Mouse (Mus musculus) hindbrain, embryonic 15.5 days (tissue): Measurements from ENCODE around the gene Sox10. TPM values are rescaled to one million over a fixed set of nuclear protein-coding genes. Genes with fewer than 3 reads are reported as not detected.

Experiments used
- ATAC-seq: fragments of 200-750 bp; cut with Nextera tagmentation; 2 replicates; pipeline ENCODE4 v1.8.0; 2017; ENCODE audit warnings: low read depth, moderate number of reproducible peaks, moderate TSS enrichment; ENCODE audit not compliant: low FRiP score
- H3K27ac ChIP-seq: fragments of 300-500 bp; sonication (generic); replicated peaks from 2 replicates; pipeline ENCODE4 v1.5.1; 2015; ENCODE audit warnings: mild to moderate bottlenecking, inconsistent platforms
- H3K27me3 ChIP-seq: fragments of 300-500 bp; sonication (generic); 2 replicates; pipeline ENCODE4 v1.6.1; 2015; ENCODE audit warnings: control low read depth, inconsistent platforms
- H3K36me3 ChIP-seq: fragments of 300-500 bp; sonication (generic); 2 replicates; pipeline ENCODE4 v1.6.1; 2015; ENCODE audit warnings: control low read depth, inconsistent platforms
- H3K4me1 ChIP-seq: fragments of 300-500 bp; sonication (generic); replicated peaks from 2 replicates; pipeline ENCODE4 v1.6.1; 2015; ENCODE audit warnings: control low read depth, inconsistent platforms
- H3K4me2 ChIP-seq: fragments of 300-500 bp; sonication (generic); 2 replicates; pipeline ENCODE4 v1.6.1; 2015; ENCODE audit warnings: moderate library complexity, mild to moderate bottlenecking, inconsistent platforms
- H3K4me3 ChIP-seq: fragments of 300-500 bp; sonication (generic); 2 replicates; pipeline ENCODE4 v1.5.1; 2015; ENCODE audit warnings: mild to moderate bottlenecking, inconsistent platforms
- H3K9ac ChIP-seq: fragments of 300-500 bp; sonication (generic); 2 replicates; pipeline ENCODE4 v1.6.1; 2015; ENCODE audit warnings: inconsistent platforms
- H3K9me3 ChIP-seq: fragments of 300-500 bp; sonication (generic); 2 replicates; pipeline ENCODE4 v1.6.1; 2016; ENCODE audit warnings: control low read depth, inconsistent platforms
- WGBS: fragments of 180-500 bp; shearing (Covaris S2); methylation state at CpG from one replicate; pipeline ENCODE4 v1.1.7; 2015; 5-methylcytosine and 5-hydroxymethylcytosine counted together
- polyA plus RNA-seq: library from polyadenylated mRNA; unstranded; fragments of >200 nt; fragmentation: Nextera tagmentation; extraction: Ambion mirVana; gene quantifications from 2 replicates; pipeline ENCODE4 v1.2.1, GENCODE M21; 2015

Sox10 gene
- polyA plus RNA-seq, 1 experiment from 2014 or later = 8.2 TPM

DNA sequence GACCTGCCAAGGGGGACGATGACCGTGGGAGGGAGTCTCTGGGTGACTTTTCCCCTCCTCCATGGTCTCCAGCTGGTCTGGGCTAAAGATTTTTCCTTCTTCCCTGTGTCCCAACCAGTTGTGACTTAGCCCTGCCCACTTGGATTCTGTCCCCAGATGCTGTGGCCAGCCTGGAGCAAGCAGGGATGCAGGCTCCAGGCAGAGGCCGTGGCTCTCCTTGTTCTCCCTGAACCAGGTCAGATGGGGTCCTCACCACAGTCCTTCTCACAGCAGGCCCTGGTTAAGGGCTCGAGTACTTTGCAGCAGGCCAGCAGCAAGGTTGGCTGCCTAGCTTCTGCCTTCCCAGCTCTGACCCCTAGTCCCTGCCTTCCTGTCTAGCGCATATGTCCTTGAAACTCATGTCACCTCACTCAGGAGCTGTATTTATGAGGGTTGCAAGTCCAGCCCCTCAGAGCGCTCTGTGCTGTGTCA, 31.8 kb downstream of the Sox10 start:
- Histone ChIP-seq H3K36me3 (peaks cover 51% of the 10 kb centered on the region), H3K4me3 (no peak overlapping the region)
- 89% methylated on average over 6 of the region's 6 CpGs for WGBS

DNA sequence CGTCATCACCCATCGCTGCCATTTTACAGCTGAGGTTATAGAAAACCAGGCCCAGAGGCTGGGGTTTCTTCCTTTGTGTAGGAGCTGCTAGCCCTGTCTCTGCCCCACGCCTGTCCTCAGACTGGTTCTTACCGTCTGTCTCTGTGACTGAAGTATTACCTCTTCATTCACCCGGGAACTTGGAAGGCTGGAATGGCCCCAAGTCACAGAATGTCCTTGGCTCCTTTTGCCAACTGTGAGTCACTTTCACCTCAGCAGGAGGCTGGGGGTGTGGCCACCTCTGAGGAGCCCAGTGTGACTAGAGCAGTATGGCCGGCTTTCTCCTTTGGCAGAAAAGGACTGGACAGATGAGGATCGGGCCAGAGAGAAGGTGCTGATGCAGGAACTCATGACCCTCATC, 33.6 kb downstream of the Sox10 start:
- no peak overlapping the region for H3K4me2 ChIP-seq
- no peaks in the 10 kb centered on the region for H3K27me3 ChIP-seq
- 77% methylated on average over 7 of the region's 7 CpGs for WGBS
- no peak overlapping the region for H3K4me3 ChIP-seq
- no peak overlapping the region for H3K9ac ChIP-seq
- no peaks in the 10 kb centered on the region for H3K4me1 ChIP-seq
- H3K27ac ChIP-seq = no peak overlapping the region
- H3K36me3 ChIP-seq = peaks cover 66% of the 10 kb centered on the region
- H3K9me3 ChIP-seq = no peaks in the 10 kb centered on the region
- no peak for ATAC-seq

More for the DNA sequence above, 31.8 kb downstream of the Sox10 start:
- Histone ChIP-seq H3K27me3 (no peaks in the 10 kb centered on the region), H3K4me1 (no peaks in the 10 kb centered on the region), H3K9ac (no peak overlapping the region), H3K4me2 (no peak overlapping the region), H3K27ac (no peak overlapping the region), H3K9me3 (no peaks in the 10 kb centered on the region)
- ATAC-seq = no peak

DNA sequence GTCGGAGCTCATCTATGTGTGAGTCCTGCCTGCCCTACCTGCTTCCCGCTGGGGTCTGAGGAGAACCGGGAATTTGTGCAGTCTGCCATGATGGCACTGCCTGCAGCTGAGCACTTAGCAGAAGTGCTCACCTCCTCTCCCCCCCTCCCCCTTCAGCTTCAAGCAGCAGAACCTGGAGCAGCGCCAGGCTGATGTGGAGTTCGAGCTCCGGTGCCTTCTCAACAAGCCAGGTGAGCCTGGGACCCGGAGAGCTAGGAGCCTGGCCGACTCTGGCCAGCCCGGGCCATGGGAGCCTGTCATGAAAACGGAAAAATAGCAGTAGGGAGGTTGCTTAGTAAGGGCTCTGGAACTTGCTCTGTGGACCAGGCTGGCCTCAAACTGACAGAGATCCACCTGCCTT, 34.3 kb downstream of the Sox10 start:
- Histone ChIP-seq H3K36me3 (peaks cover 69% of the 10 kb centered on the region), H3K4me3 (no peak overlapping the region), H3K9ac (no peak overlapping the region), H3K4me2 (no peak overlapping the region), H3K27me3 (no peaks in the 10 kb centered on the region), H3K27ac (no peak overlapping the region), H3K9me3 (no peaks in the 10 kb centered on the region), H3K4me1 (no peaks in the 10 kb centered on the region)
- WGBS = 89% methylated on average over 10 of the region's 10 CpGs
- ATAC-seq = no peak

DNA sequence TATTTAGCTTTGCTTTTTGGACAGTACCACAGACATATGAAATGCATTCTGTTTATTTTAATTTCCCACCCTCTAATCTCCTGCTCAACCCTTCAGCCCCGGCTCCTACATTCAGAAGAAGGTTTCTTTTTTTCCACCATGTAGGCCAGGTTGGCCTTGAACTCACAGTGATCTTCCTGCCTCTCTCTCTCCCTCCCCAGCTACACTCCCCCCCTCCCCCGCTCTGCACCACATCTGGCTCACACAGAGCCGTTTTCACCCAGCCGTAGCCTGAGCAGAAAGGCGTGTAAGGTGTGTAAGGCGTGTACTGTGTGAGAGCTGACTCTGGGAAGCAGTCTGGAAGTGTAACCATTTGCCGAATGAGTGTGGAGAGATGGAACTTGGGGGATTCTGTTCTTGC, 35.7 kb downstream of the Sox10 start:
- H3K4me3 ChIP-seq = no peak overlapping the region
- no peaks in the 10 kb centered on the region for H3K27me3 ChIP-seq
- 87% methylated on average over 7 of the region's 7 CpGs for WGBS

DNA sequence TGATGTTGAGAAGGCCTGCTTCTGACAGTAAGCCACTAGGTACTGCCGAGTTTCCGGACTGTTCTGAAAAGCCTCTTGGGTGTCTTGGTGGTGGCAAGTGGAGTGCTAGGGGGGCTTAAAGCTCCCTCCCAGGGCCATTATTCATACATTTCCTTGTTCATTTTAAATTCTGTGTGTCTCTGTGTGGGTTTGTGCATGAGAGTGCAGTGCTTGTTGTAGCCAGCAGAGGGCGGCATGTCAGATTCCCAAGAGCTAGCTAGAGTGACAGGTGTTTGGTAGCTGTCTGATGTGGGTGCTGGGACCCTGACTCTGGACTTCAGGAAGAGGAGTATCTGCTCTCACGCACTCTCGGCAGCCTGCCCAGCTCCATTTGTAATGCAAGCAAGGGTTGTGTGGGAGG, 36.8 kb downstream of the Sox10 start:
- WGBS = 91% methylated on average over 5 of the region's 5 CpGs
- H3K9ac ChIP-seq = no peak overlapping the region
- no peak for ATAC-seq
- no peaks in the 10 kb centered on the region for H3K9me3 ChIP-seq
- no peak overlapping the region for H3K27ac ChIP-seq
- no peaks in the 10 kb centered on the region for H3K4me1 ChIP-seq
- no peaks in the 10 kb centered on the region for H3K27me3 ChIP-seq
- no peak overlapping the region for H3K4me3 ChIP-seq
- H3K4me2 ChIP-seq = no peak overlapping the region
- peaks cover 73% of the 10 kb centered on the region for H3K36me3 ChIP-seq

More for the DNA sequence above, 35.7 kb downstream of the Sox10 start:
- Histone ChIP-seq H3K9me3 (no peaks in the 10 kb centered on the region), H3K9ac (no peak overlapping the region), H3K36me3 (peaks cover 75% of the 10 kb centered on the region), H3K4me1 (no peaks in the 10 kb centered on the region), H3K27ac (no peak overlapping the region), H3K4me2 (no peak overlapping the region)
- no peak for ATAC-seq

DNA sequence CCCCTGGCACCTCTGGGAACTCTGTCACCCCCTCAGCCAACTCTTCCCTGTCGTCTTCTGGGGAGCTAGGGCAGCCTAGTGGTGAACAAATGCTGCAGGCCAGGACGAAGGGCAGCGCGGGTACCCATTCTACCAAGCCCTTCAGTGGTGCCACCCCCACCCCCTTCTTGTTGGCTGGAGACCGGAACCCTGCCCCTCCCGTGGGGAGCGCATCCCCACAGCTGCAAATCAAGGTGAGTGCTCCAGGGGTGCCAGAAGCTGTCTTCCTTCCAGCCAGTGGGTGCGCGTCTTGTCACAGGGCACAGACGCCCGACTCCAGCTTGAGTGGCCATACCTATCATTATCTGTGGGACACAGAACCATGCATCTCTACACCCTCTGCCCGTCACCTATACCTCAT, 37.9 kb downstream of the Sox10 start:
- 93% methylated on average over 12 of the region's 12 CpGs for WGBS
- Histone ChIP-seq H3K9ac (no peak overlapping the region), H3K4me1 (no peaks in the 10 kb centered on the region), H3K27ac (no peak overlapping the region), H3K27me3 (no peaks in the 10 kb centered on the region), H3K4me2 (no peak overlapping the region), H3K9me3 (no peaks in the 10 kb centered on the region), H3K36me3 (peaks cover 63% of the 10 kb centered on the region), H3K4me3 (no peak overlapping the region)
- ATAC-seq = no peak

DNA sequence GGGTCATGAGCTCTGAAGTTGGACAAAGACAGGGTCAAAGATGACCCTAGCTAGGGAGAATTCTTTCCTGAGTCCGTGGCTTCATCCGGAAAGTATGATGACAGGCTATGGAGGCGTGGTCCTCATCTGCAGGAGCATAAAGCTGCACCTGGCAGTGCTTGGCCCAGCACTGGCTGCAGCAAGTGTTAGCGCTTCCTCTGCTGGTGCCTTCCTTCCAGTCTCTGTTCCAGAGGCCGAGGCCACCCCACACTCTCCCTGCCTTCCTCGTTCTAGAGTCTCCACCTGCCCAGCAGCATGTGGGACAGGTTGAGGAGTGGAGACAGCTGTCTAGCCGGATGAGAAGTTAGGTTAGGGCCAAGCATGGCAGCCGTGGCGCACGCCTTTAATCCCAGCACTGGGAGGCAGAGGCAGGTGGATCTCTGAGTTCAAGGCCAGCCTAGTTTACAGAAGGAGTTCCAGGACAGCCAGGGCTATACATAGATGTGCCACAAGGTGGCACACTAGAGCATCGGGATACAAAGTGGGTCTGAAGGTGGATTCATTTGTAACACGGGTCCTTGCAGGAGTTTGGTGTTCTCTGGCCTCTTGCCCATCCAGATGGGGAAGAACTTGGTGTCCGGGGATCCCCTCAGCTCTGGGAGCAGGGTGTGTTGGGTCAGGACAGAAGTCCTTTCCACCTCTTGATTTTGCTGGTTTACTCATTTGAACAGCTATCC, 38.7 kb downstream of the Sox10 start:
- H3K4me1 ChIP-seq = no peaks in the 10 kb centered on the region
- no peak for ATAC-seq
- WGBS = 82% methylated on average over 13 of the region's 13 CpGs
- H3K27ac ChIP-seq = no peak overlapping the region
- H3K4me2 ChIP-seq = no peak overlapping the region
- no peak overlapping the region for H3K4me3 ChIP-seq
- no peak overlapping the region for H3K9ac ChIP-seq
- H3K36me3 ChIP-seq = peaks cover 59% of the 10 kb centered on the region
- no peaks in the 10 kb centered on the region for H3K9me3 ChIP-seq
- H3K27me3 ChIP-seq = no peaks in the 10 kb centered on the region

DNA sequence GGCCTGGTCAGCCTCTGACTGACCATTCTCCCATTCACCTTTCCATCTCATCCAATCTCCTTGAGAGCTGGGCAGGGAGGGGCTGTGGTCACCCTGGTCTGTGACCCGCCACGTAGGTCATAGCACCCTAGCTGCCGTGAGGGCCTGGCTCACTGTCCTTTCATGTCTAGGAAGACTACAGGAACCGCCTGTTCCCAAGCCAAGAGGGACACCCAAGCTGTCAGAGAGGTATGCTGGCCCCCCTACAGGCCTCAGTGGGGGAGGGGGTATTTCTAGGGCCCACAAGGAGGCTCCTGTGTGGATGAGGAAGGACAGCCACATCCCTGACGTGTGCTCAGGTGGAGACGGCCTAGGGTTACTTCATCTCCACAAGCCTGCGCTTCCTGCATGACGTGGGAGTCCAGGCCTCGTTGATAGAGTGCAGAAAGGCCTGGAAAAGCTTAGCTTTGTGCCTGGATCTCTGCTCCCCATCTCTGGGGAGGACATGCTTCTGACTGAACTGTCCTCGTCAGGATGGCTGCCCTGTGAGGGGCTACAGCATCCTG, 40.6 kb downstream of the Sox10 start:
- H3K9ac ChIP-seq = no peak overlapping the region
- WGBS = 86% methylated on average over 10 of the region's 10 CpGs
- H3K4me2 ChIP-seq = no peak overlapping the region
- H3K27ac ChIP-seq = no peak overlapping the region
- no peaks in the 10 kb centered on the region for H3K4me1 ChIP-seq
- no peaks in the 10 kb centered on the region for H3K9me3 ChIP-seq
- H3K27me3 ChIP-seq = no peaks in the 10 kb centered on the region
- H3K36me3 ChIP-seq = peaks cover 51% of the 10 kb centered on the region
- H3K4me3 ChIP-seq = no peak overlapping the region
- ATAC-seq = no peak

DNA sequence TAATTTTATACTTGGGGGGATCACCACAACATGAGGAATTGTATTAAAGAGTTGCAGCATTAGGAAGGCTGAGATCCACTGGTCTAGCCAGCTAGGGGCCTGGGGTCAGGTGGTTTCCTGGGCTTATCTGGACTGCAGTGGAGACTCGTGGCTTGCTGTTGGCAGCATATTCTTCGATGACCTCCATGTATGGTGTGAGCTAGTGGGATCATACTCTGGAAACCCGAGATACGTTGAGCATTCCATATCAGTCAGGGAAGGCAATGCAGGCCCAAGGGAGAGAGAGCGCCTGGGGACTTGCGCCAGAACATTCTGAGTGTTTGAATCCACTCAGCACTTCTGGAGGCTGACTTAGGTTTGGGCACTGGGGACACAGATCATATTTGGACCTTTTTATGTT, 41.3 kb downstream of the Sox10 start:
- Histone ChIP-seq H3K27me3 (no peaks in the 10 kb centered on the region), H3K4me3 (no peak overlapping the region), H3K4me2 (no peak overlapping the region), H3K9ac (no peak overlapping the region), H3K9me3 (no peaks in the 10 kb centered on the region), H3K36me3 (peaks cover 48% of the 10 kb centered on the region), H3K4me1 (no peaks in the 10 kb centered on the region), H3K27ac (no peak overlapping the region)
- WGBS = 87% methylated on average over 6 of the region's 6 CpGs
- ATAC-seq = no peak

DNA sequence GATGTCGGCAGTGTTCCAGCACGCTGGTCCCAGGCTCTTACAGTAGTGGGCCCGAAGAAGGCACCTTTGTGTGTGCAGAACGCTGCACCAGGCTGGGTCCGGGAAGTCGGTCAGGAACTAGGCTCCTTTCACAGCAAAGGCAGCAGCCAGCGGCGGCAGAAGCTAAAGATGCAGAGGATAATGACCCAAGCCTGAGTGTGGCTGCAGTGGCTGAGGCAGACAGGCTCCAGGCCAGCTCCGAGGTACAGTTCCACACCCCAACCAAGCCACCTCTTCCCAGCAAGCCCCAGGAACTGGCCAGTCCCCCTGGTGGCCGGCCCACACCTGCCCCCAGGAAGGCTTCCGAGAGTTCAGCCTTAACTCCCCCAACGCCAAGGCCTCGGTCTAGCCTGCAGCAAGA, 42.5 kb downstream of the Sox10 start:
- Histone ChIP-seq H3K4me1 (no peaks in the 10 kb centered on the region), H3K27ac (no peak overlapping the region), H3K9ac (no peak overlapping the region), H3K36me3 (peaks cover 42% of the 10 kb centered on the region), H3K4me3 (no peak overlapping the region), H3K27me3 (no peaks in the 10 kb centered on the region), H3K4me2 (no peak overlapping the region), H3K9me3 (no peaks in the 10 kb centered on the region)
- 87% methylated on average over 13 of the region's 13 CpGs for WGBS
- no peak for ATAC-seq

DNA sequence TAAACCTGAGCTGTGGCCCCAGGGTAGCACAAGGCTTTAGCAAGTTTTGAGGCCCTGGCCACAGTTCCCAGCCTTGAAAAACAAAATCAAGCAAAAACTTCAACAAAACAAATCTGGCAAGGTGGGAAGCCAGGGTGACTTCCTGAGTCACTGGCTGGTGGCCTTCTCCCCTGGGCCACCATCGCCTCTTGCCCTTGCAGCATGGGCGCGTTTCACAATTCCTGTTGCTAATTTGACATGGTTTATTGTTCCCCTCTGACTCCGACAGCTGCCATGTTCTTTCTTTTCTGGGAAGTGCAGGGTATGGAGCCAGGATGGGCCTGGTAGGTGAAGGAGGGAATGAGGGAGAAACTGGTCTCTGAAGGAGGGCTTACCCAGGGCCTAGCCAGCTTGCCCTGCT, 42.9 kb downstream of the Sox10 start:
- Histone ChIP-seq H3K9ac (no peak overlapping the region), H3K4me1 (no peaks in the 10 kb centered on the region), H3K36me3 (peaks cover 38% of the 10 kb centered on the region), H3K4me2 (no peak overlapping the region), H3K27me3 (no peaks in the 10 kb centered on the region), H3K4me3 (no peak overlapping the region), H3K27ac (no peak overlapping the region), H3K9me3 (no peaks in the 10 kb centered on the region)
- no peak for ATAC-seq
- WGBS = 43% methylated on average over 4 of the region's 4 CpGs

DNA sequence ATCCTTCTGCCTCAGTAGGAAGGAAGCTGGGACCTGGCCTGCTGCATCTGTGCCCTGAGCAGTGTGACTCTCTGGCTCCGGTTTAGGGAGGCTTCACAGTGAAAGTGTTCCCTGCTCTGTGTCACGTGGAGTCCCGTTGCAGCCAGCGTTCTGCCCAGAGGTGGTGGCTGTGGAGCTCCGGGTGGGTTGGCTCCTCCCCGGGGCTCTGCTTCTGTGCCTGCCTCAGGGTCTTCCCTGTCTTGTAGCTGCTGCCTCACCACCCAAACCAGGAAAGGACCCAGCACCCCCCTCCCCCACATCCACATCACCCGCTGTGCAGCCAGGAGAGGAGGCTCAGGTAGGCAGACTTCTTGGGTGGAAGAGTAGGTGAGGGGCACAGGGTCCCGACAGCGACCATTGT, 45.5 kb downstream of the Sox10 start:
- no peaks in the 10 kb centered on the region for H3K9me3 ChIP-seq
- no peak overlapping the region for H3K4me2 ChIP-seq
- H3K4me3 ChIP-seq = no peak overlapping the region
- no peaks in the 10 kb centered on the region for H3K4me1 ChIP-seq
- WGBS = 89% methylated on average over 9 of the region's 9 CpGs
- H3K36me3 ChIP-seq = peaks cover 40% of the 10 kb centered on the region
- ATAC-seq = no peak
- H3K27me3 ChIP-seq = no peaks in the 10 kb centered on the region
- no peak overlapping the region for H3K9ac ChIP-seq
- no peak overlapping the region for H3K27ac ChIP-seq

DNA sequence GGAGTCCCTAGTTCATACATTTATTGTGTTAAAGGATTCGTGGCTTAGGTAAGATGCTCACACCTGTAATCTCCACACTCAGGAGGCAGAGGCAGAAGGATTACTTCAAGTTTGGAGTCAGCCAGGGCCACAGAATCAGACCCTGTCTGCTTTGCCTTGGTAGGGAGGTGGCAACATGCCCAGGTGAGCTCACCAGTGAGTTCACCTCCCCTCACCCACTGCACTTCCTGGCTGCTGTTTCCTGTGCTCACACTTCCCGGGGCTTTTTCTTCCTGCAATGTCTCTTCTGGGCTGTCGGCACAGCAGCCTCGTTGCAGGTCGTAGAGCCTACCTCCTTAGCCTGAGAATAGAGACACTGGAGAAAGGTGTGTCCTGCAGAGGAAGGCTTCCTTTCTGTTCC, 49.8 kb downstream of the Sox10 start:
- no peak overlapping the region for H3K4me2 ChIP-seq
- H3K36me3 ChIP-seq = peaks cover 26% of the 10 kb centered on the region
- no peaks in the 10 kb centered on the region for H3K27me3 ChIP-seq
- H3K9ac ChIP-seq = no peak overlapping the region
- H3K4me1 ChIP-seq = peaks cover 17% of the 10 kb centered on the region
- no peak overlapping the region for H3K4me3 ChIP-seq
- no peak for ATAC-seq
- WGBS = 64% methylated on average over 5 of the region's 5 CpGs
- H3K27ac ChIP-seq = no peak overlapping the region
- H3K9me3 ChIP-seq = no peaks in the 10 kb centered on the region
